Mouse (Mus musculus) small intestine, adult 2 months (tissue): ENCODE data around the gene Tchh.

Experiments
- CTCF ChIP-seq: fragments of 200-500 bp; IDR thresholded peaks from 2 replicates; pipeline ENCODE4 v1.5.1; 2012; ENCODE audit warnings: low read depth, mild to moderate bottlenecking, control low read depth, inconsistent platforms, low read length, moderate library complexity, mixed read lengths; ENCODE audit not compliant: insufficient replicate concordance, insufficient read length; ENCODE audit errors: extremely low read depth
- POLR2A ChIP-seq: fragments of 200-500 bp; IDR thresholded peaks from 2 replicates; pipeline ENCODE4 v1.6.1; 2012; ENCODE audit warnings: low read depth, mild to moderate bottlenecking, control low read depth, inconsistent platforms, low read length, moderate library complexity

- no peak for TF ChIP-seq CTCF
- no peak for TF ChIP-seq POLR2A
Measured at GRCm38 (mm10) chr3:93467130-93467529, 25.0 kb downstream of the Tchh start.
